Comparison of ENCODE assay signal across 15 mouse cellular contexts in genomic region chr16:4904878-4905277, GRCm38 (mm10).
"Had no signal": no experiment of that assay in that cellular context is flagged by ENCODE, and none has a peak within 500 bp of the region (broad histone marks: within the 10 kb centered on the region; RNA-seq: fewer than 3 reads in every experiment).

No protein-coding gene starts in this region.

- H3K27ac ChIP-seq: kidney, embryonic 15.5 days; liver, embryonic 13.5 days; midbrain, embryonic 15.5 days; neural tube, embryonic 13.5 days; stomach, embryonic 15.5 days had no signal

- H3K9me3 ChIP-seq: kidney, embryonic 15.5 days; liver, embryonic 13.5 days; midbrain, embryonic 15.5 days; neural tube, embryonic 13.5 days; stomach, embryonic 15.5 days had no signal

- H3K4me1 ChIP-seq: midbrain, embryonic 15.5 days had no signal

- H3K4me3 ChIP-seq: kidney, embryonic 15.5 days; liver, embryonic 13.5 days; midbrain, embryonic 15.5 days; neural tube, embryonic 13.5 days; stomach, embryonic 15.5 days had no signal

- ATAC-seq: liver, postnatal 0 days; midbrain, embryonic 15.5 days had no signal

- H3K4me2 ChIP-seq: kidney, embryonic 15.5 days; liver, embryonic 13.5 days; midbrain, embryonic 11.5 days; midbrain, embryonic 15.5 days; neural tube, embryonic 13.5 days; stomach, embryonic 15.5 days had no signal

- H3K27me3 ChIP-seq: kidney, embryonic 15.5 days; liver, embryonic 13.5 days; midbrain, embryonic 15.5 days; neural tube, embryonic 13.5 days; stomach, embryonic 15.5 days had no signal

- H3K9ac ChIP-seq: kidney, embryonic 15.5 days; liver, embryonic 13.5 days; liver, postnatal 0 days; midbrain, embryonic 15.5 days; neural tube, embryonic 13.5 days; stomach, embryonic 15.5 days had no signal

- DNase-seq: kidney, adult 2 months; kidney, postnatal 14 days; left cerebral cortex, postnatal 4 days; liver; liver, embryonic 13.5 days; liver, postnatal 0 days; retina, postnatal 1 day; right cerebral cortex, postnatal 4 days; thymus, adult 2 months; thymus, postnatal 25 days had no signal
